Comparison of ENCODE assay signal across 8 mouse cellular contexts in genomic region chr9:31386368-31387180, GRCm38 (mm10). TPM values are rescaled to one million over a fixed set of nuclear protein-coding genes. Genes with fewer than 3 reads are reported as not detected.
DNase-seq lines count a peak whose midpoint lies in the region; ATAC-seq and TF ChIP-seq lines count a peak whose summit lies in the region.

No protein-coding gene starts in this region.

- 11% methylated on average over 40 of the region's 44 CpGs for WGBS in heart, embryonic 10.5 days
- WGBS in hindbrain, embryonic 11.5 days: 14% methylated on average over 34 of the region's 44 CpGs
- WGBS in lung, postnatal 0 days: 10% methylated on average over 32 of the region's 44 CpGs

- H3K27me3 ChIP-seq in heart, embryonic 10.5 days (ENCODE audit: insufficient read depth, poor library complexity, severe bottlenecking): no peaks in the 10 kb centered on the region
- H3K27me3 ChIP-seq in hindbrain, embryonic 11.5 days (ENCODE audit: control insufficient read depth, insufficient read depth, low read length): no peaks in the 10 kb centered on the region
- no peaks in the 10 kb centered on the region for H3K27me3 ChIP-seq in lung, postnatal 0 days (replicated peaks; ENCODE audit: insufficient read depth, low read length)

- no peaks in the 10 kb centered on the region for H3K9me3 ChIP-seq in heart, embryonic 10.5 days
- H3K9me3 ChIP-seq in hindbrain, embryonic 11.5 days (ENCODE audit: control insufficient read depth, low read length): no peaks in the 10 kb centered on the region
- no peaks in the 10 kb centered on the region for H3K9me3 ChIP-seq in lung, postnatal 0 days (ENCODE audit: low read length)

- peak; percentile 76 for DNase-seq in heart, embryonic 10.5 days (ENCODE audit: low spot score)
- no peak for DNase-seq in heart, postnatal 4 days
- DNase-seq in A20 (ENCODE audit: low read depth, low spot score): peak; percentile 77
- no peak for DNase-seq in hindbrain, embryonic 11.5 days (ENCODE audit: low spot score)
- DNase-seq in lung, postnatal 0 days (ENCODE audit: low spot score): peak; percentile 25
- DNase-seq in thymus, postnatal 14 days: peak; percentile 26
- DNase-seq in cerebellum, postnatal 4 days (ENCODE audit: low spot score in 2 of 2): no peak

- no peak for TF ChIP-seq CTCF in lung, postnatal 0 days (IDR thresholded peaks at IDR 0.05)

- no peak for TF ChIP-seq EP300 in lung, postnatal 0 days (IDR thresholded peaks at IDR 0.05)

- peak overlapping the region; percentile 82 for H3K9ac ChIP-seq in hindbrain, embryonic 11.5 days (ENCODE audit: low read depth, low read length)
- H3K9ac ChIP-seq in lung, postnatal 0 days (replicated peaks; ENCODE audit: low read depth): peak overlapping the region; percentile 84

- peaks cover 14% of the 10 kb centered on the region for H3K4me1 ChIP-seq in heart, embryonic 10.5 days
- H3K4me1 ChIP-seq in brown adipose tissue, adult 24 weeks (ENCODE audit: control insufficient read depth, insufficient read depth, insufficient read length, low read length): peaks cover 3% of the 10 kb centered on the region; the same call in 1 of the 2 replicates
- H3K4me1 ChIP-seq in hindbrain, embryonic 11.5 days (replicated peaks; ENCODE audit: control insufficient read depth, insufficient read depth, low read length): peaks cover 4% of the 10 kb centered on the region; the same call in 1 of the 2 replicates
- no peaks in the 10 kb centered on the region; the same call in 1 of the 2 replicates for H3K4me1 ChIP-seq in lung, postnatal 0 days (ENCODE audit: insufficient read depth, low read depth, low read length)

- H3K27ac ChIP-seq in heart, embryonic 10.5 days: peak overlapping the region; percentile 91
- H3K27ac ChIP-seq in brown adipose tissue, adult 24 weeks (replicated peaks; ENCODE audit: low read depth, low read length): no peak overlapping the region
- 0 out of 2 replicates have a peak overlapping the region, but pooled peaks have one; percentile 42 for H3K27ac ChIP-seq in hindbrain, embryonic 11.5 days (ENCODE audit: low read depth, low read length)
- H3K27ac ChIP-seq in lung, postnatal 0 days (ENCODE audit: low read length): peak overlapping the region; percentile 38

- peaks cover 28% of the 10 kb centered on the region for H3K36me3 ChIP-seq in heart, embryonic 10.5 days
- H3K36me3 ChIP-seq in hindbrain, embryonic 11.5 days (ENCODE audit: control insufficient read depth, insufficient read depth, low read length): peaks cover 4% of the 10 kb centered on the region; the same call in 1 of the 2 replicates
- peaks cover 9% of the 10 kb centered on the region; the same call in 1 of the 2 replicates for H3K36me3 ChIP-seq in lung, postnatal 0 days (ENCODE audit: insufficient read depth, low read length)

- peak overlapping the region; percentile 95 for H3K4me3 ChIP-seq in heart, embryonic 10.5 days
- H3K4me3 ChIP-seq in brown adipose tissue, adult 24 weeks (ENCODE audit: insufficient read depth, low read depth, low read length): peak overlapping the region; percentile 71
- peak overlapping the region; percentile 92 for H3K4me3 ChIP-seq in hindbrain, embryonic 11.5 days (ENCODE audit: low read depth, low read length)
- peak overlapping the region; percentile 95 for H3K4me3 ChIP-seq in lung, postnatal 0 days (ENCODE audit: low read depth, low read length)

- peak overlapping the region; percentile 54 for H3K4me2 ChIP-seq in hindbrain, embryonic 11.5 days (replicated peaks; ENCODE audit: low read depth, low read length)
- H3K4me2 ChIP-seq in lung, postnatal 0 days (replicated peaks; ENCODE audit: low read depth, low read length): peak overlapping the region; percentile 74

- peak; percentile 82 for ATAC-seq in hindbrain, embryonic 11.5 days (ENCODE audit: low FRiP score)
- peak; percentile 58 for ATAC-seq in lung, postnatal 0 days

RNA-seq across cellular contexts. Expression of gene Nfrkb, which starts 0.6 kb away (rescaled TPM):
- 15.2 and 16.1 TPM in 2 replicates for polyA plus RNA-seq in heart, embryonic 10.5 days (2016; fragmentation: Nextera tagmentation; extraction: Ambion mirVana)
- 10 to 100 TPM; 18.6 to 21.8 TPM for total RNA-seq in heart, postnatal 4 days (2021)
- polyA plus RNA-seq in brown adipose tissue, adult 24 weeks (2012; ENCODE audit: insufficient read depth, insufficient read length, missing spikeins): 4.2 and 6.8 TPM in 2 replicates
- 22.3 and 29.4 TPM in 2 replicates for polyA plus RNA-seq in hindbrain, embryonic 11.5 days (2014; fragmentation: Nextera tagmentation; extraction: Ambion mirVana)
- 13.0 and 13.3 TPM in 2 replicates for polyA plus RNA-seq in lung, postnatal 0 days (2015; fragmentation: Nextera tagmentation; extraction: Ambion mirVana)

Comparison
In these comparisons a context has a peak if more than half of its experiments do, and no peak if none do; other contexts are left out.
1. DNase-seq: peak in heart, embryonic 10.5 days (single experiment), A20 (single experiment), lung, postnatal 0 days (single experiment) and thymus, postnatal 14 days (single experiment); none in heart, postnatal 4 days (single experiment), hindbrain, embryonic 11.5 days (single experiment) and cerebellum, postnatal 4 days (0 of 2).
2. Peak in every context shown above with its lines, with median percentiles within 50 percentile points of each other: H3K4me3 ChIP-seq.